In genomic region chr10:70722381-70722780, GRCm38 (mm10) we compare ENCODE assay signal across 15 mouse cellular contexts.
DNase-seq lines count a peak whose midpoint lies in the region.
"Had no signal": no experiment of that assay in that cellular context is flagged by ENCODE, and none has a peak within 500 bp of the region (broad histone marks: within the 10 kb centered on the region; RNA-seq: fewer than 3 reads in every experiment).

No protein-coding gene starts in this region.

- intact Hi-C loops in left cerebral cortex, postnatal 4 days (cut with DNase I), result no loop called here
- intact Hi-C loops in left cerebral cortex, postnatal 10 days (cut with DNase I), result no loop called here

- peak; percentile 71 to 78 for DNase-seq in cerebellum, postnatal 10 days
- DNase-seq in cerebellum, postnatal 25 days, result no peak
- peak; percentile 71 for DNase-seq in heart, adult 11 months
- no peak for DNase-seq in heart, adult 18-20 months
- peak; percentile 32 for DNase-seq in left cerebral cortex, postnatal 4 days
- DNase-seq in left cerebral cortex, postnatal 10 days (ENCODE audit: extremely low spot score in 1 of 2, low spot score in 2 of 2), result no peak
- no peak for DNase-seq in frontal cortex, postnatal 36 days (ENCODE audit: low spot score in 2 of 2)
- DNase-seq: adrenal gland, postnatal 14 days; cerebellum, adult 18-20 months; cerebellum, adult 9-10 months; gastrocnemius, postnatal 10 days; gastrocnemius, postnatal 36 days; heart, postnatal 10 days; heart, postnatal 36 days; kidney, adult 18-20 months had no signal

Comparison
In these comparisons a context has a peak if more than half of its experiments do, and no peak if none do; other contexts are left out.
1. DNase-seq: peak in cerebellum, postnatal 10 days (2 of 2), heart, adult 11 months (single experiment) and left cerebral cortex, postnatal 4 days (single experiment); none in cerebellum, postnatal 25 days (0 of 2), heart, adult 18-20 months (0 of 2), left cerebral cortex, postnatal 10 days (0 of 2) and frontal cortex, postnatal 36 days (0 of 2).